Mouse (Mus musculus): ENCODE data around the gene Aldh1l1. TPM values are rescaled to one million over a fixed set of nuclear protein-coding genes. Genes with fewer than 3 reads are reported as not detected.

Gene Aldh1l1
- polyA plus RNA-seq, 1 experiment from 2014 or later, result 2.2 TPM

- no peak for ATAC-seq (ENCODE audit: low read depth)
- H3K36me3 ChIP-seq (ENCODE audit: control insufficient read depth, insufficient read depth, low read length), result no peaks in the 10 kb centered on the region
- WGBS, result 84% methylated on average over 3 of the region's 3 CpGs
Measured at GRCm38 (mm10) chr6:90474361-90474750, 11.9 kb upstream of the Aldh1l1 start.

GRCm38 (mm10) chr6:90475176-90475853 is 10.9 kb upstream of the Aldh1l1 start:
- H3K27ac ChIP-seq (replicated peaks; ENCODE audit: low read depth, low read length), result no peak overlapping the region
- 69% methylated on average over 4 of the region's 4 CpGs for WGBS
- no peak for DNase-seq (ENCODE audit: low spot score)
- peaks cover 8% of the 10 kb centered on the region for H3K4me1 ChIP-seq (ENCODE audit: control insufficient read depth, insufficient read depth, low read length)
- H3K4me2 ChIP-seq (ENCODE audit: low read depth, low read length), result no peak overlapping the region
- H3K27me3 ChIP-seq (replicated peaks; ENCODE audit: control insufficient read depth, insufficient read depth, low read length), result no peaks in the 10 kb centered on the region
- ATAC-seq (ENCODE audit: low read depth), result no peak
- no peak overlapping the region for H3K4me3 ChIP-seq (ENCODE audit: low read depth, low read length)
- H3K9me3 ChIP-seq (ENCODE audit: control insufficient read depth, low read length), result no peaks in the 10 kb centered on the region
- H3K36me3 ChIP-seq (ENCODE audit: control insufficient read depth, insufficient read depth, low read length), result no peaks in the 10 kb centered on the region
- no peak overlapping the region for H3K9ac ChIP-seq (ENCODE audit: low read depth, low read length)

More at GRCm38 (mm10) chr6:90474361-90474750, 11.9 kb upstream of the Aldh1l1 start:
- Histone ChIP-seq H3K4me2 (ENCODE audit: low read depth, low read length) (no peak overlapping the region), H3K4me3 (ENCODE audit: low read depth, low read length) (no peak overlapping the region), H3K27me3 (replicated peaks; ENCODE audit: control insufficient read depth, insufficient read depth, low read length) (no peaks in the 10 kb centered on the region), H3K4me1 (ENCODE audit: control insufficient read depth, insufficient read depth, low read length) (peaks cover 8% of the 10 kb centered on the region), H3K27ac (replicated peaks; ENCODE audit: low read depth, low read length) (no peak overlapping the region), H3K9me3 (ENCODE audit: control insufficient read depth, low read length) (no peaks in the 10 kb centered on the region), H3K9ac (ENCODE audit: low read depth, low read length) (no peak overlapping the region)
- no peak for DNase-seq (ENCODE audit: low spot score)

GRCm38 (mm10) chr6:90475854-90476212 is 10.4 kb upstream of the Aldh1l1 start:
- WGBS, result 66% methylated on average over 3 of the region's 3 CpGs
- Histone ChIP-seq H3K9me3 (ENCODE audit: control insufficient read depth, low read length) (no peaks in the 10 kb centered on the region), H3K27ac (replicated peaks; ENCODE audit: low read depth, low read length) (no peak overlapping the region), H3K4me3 (ENCODE audit: low read depth, low read length) (no peak overlapping the region), H3K36me3 (ENCODE audit: control insufficient read depth, insufficient read depth, low read length) (no peaks in the 10 kb centered on the region), H3K4me2 (ENCODE audit: low read depth, low read length) (no peak overlapping the region), H3K27me3 (replicated peaks; ENCODE audit: control insufficient read depth, insufficient read depth, low read length) (no peaks in the 10 kb centered on the region), H3K9ac (ENCODE audit: low read depth, low read length) (no peak overlapping the region), H3K4me1 (ENCODE audit: control insufficient read depth, insufficient read depth, low read length) (peaks cover 7% of the 10 kb centered on the region)
- no peak for DNase-seq (ENCODE audit: low spot score)
- ATAC-seq (ENCODE audit: low read depth), result no peak

GRCm38 (mm10) chr6:90476941-90477518 is 9.2 kb upstream of the Aldh1l1 start:
- 65% methylated on average over 14 of the region's 14 CpGs for WGBS
- H3K9ac ChIP-seq (ENCODE audit: low read depth, low read length), result no peak overlapping the region
- ATAC-seq (ENCODE audit: low read depth), result peak; percentile 53
- H3K9me3 ChIP-seq (ENCODE audit: control insufficient read depth, low read length), result no peaks in the 10 kb centered on the region
- H3K27ac ChIP-seq (replicated peaks; ENCODE audit: low read depth, low read length), result no peak overlapping the region
- no peak overlapping the region for H3K4me2 ChIP-seq (ENCODE audit: low read depth, low read length)
- H3K36me3 ChIP-seq (ENCODE audit: control insufficient read depth, insufficient read depth, low read length), result no peaks in the 10 kb centered on the region
- peak; percentile 61 for DNase-seq (ENCODE audit: low spot score)
- no peak overlapping the region for H3K4me3 ChIP-seq (ENCODE audit: low read depth, low read length)
- no peaks in the 10 kb centered on the region for H3K27me3 ChIP-seq (replicated peaks; ENCODE audit: control insufficient read depth, insufficient read depth, low read length)
- H3K4me1 ChIP-seq (ENCODE audit: control insufficient read depth, insufficient read depth, low read length), result no peaks in the 10 kb centered on the region

- ATAC-seq (ENCODE audit: low read depth) (no peak), DNase-seq (ENCODE audit: low spot score) (no peak)
- no peaks in the 10 kb centered on the region for H3K9me3 ChIP-seq (ENCODE audit: control insufficient read depth, low read length)
- H3K4me1 ChIP-seq (ENCODE audit: control insufficient read depth, insufficient read depth, low read length), result peaks cover 8% of the 10 kb centered on the region; the same call in 1 of the 2 replicates
- no peak overlapping the region for H3K27ac ChIP-seq (replicated peaks; ENCODE audit: low read depth, low read length)
- H3K36me3 ChIP-seq (ENCODE audit: control insufficient read depth, insufficient read depth, low read length), result no peaks in the 10 kb centered on the region
- H3K27me3 ChIP-seq (replicated peaks; ENCODE audit: control insufficient read depth, insufficient read depth, low read length), result no peaks in the 10 kb centered on the region
- no peak overlapping the region for H3K4me2 ChIP-seq (ENCODE audit: low read depth, low read length)
- no peak overlapping the region for H3K4me3 ChIP-seq (ENCODE audit: low read depth, low read length)
- no peak overlapping the region for H3K9ac ChIP-seq (ENCODE audit: low read depth, low read length)
- WGBS, result 55% methylated on average over 3 of the region's 3 CpGs
Measured at GRCm38 (mm10) chr6:90484249-90484648, 2.0 kb upstream of the Aldh1l1 start.

- H3K4me1 ChIP-seq (ENCODE audit: control insufficient read depth, insufficient read depth, low read length), result peaks cover 8% of the 10 kb centered on the region; the same call in 1 of the 2 replicates
- DNase-seq (ENCODE audit: low spot score), result no peak
- H3K9ac ChIP-seq (ENCODE audit: low read depth, low read length), result no peak overlapping the region
- H3K27me3 ChIP-seq (replicated peaks; ENCODE audit: control insufficient read depth, insufficient read depth, low read length), result no peaks in the 10 kb centered on the region
- ATAC-seq (ENCODE audit: low read depth), result no peak
- 75% methylated on average over 5 of the region's 5 CpGs for WGBS
- H3K27ac ChIP-seq (replicated peaks; ENCODE audit: low read depth, low read length), result no peak overlapping the region
- no peaks in the 10 kb centered on the region for H3K9me3 ChIP-seq (ENCODE audit: control insufficient read depth, low read length)
- H3K4me3 ChIP-seq (ENCODE audit: low read depth, low read length), result no peak overlapping the region
- no peaks in the 10 kb centered on the region for H3K36me3 ChIP-seq (ENCODE audit: control insufficient read depth, insufficient read depth, low read length)
- no peak overlapping the region for H3K4me2 ChIP-seq (ENCODE audit: low read depth, low read length)
Measured at GRCm38 (mm10) chr6:90484876-90485275, 1.4 kb upstream of the Aldh1l1 start.

GRCm38 (mm10) chr6:90487531-90487930 is 1.3 kb downstream of the Aldh1l1 start:
- H3K4me2 ChIP-seq (ENCODE audit: low read depth, low read length), result no peak overlapping the region
- 77% methylated on average over 1 of the region's 1 CpGs for WGBS

GRCm38 (mm10) chr6:90489532-90489931 is 3.3 kb downstream of the Aldh1l1 start:
- 82% methylated on average over 3 of the region's 3 CpGs for WGBS
- Histone ChIP-seq H3K9ac (ENCODE audit: low read depth, low read length) (no peak overlapping the region), H3K27ac (replicated peaks; ENCODE audit: low read depth, low read length) (no peak overlapping the region), H3K27me3 (replicated peaks; ENCODE audit: control insufficient read depth, insufficient read depth, low read length) (no peaks in the 10 kb centered on the region), H3K4me2 (ENCODE audit: low read depth, low read length) (no peak overlapping the region), H3K4me1 (ENCODE audit: control insufficient read depth, insufficient read depth, low read length) (peaks cover 8% of the 10 kb centered on the region), H3K36me3 (ENCODE audit: control insufficient read depth, insufficient read depth, low read length) (no peaks in the 10 kb centered on the region), H3K9me3 (ENCODE audit: control insufficient read depth, low read length) (no peaks in the 10 kb centered on the region), H3K4me3 (ENCODE audit: low read depth, low read length) (no peak overlapping the region)
- no peak for ATAC-seq (ENCODE audit: low read depth)
- no peak for DNase-seq (ENCODE audit: low spot score)

More at GRCm38 (mm10) chr6:90487531-90487930, 1.3 kb downstream of the Aldh1l1 start:
- Histone ChIP-seq H3K27ac (replicated peaks; ENCODE audit: low read depth, low read length) (no peak overlapping the region), H3K4me3 (ENCODE audit: low read depth, low read length) (no peak overlapping the region), H3K27me3 (replicated peaks; ENCODE audit: control insufficient read depth, insufficient read depth, low read length) (no peaks in the 10 kb centered on the region), H3K9me3 (ENCODE audit: control insufficient read depth, low read length) (no peaks in the 10 kb centered on the region), H3K9ac (ENCODE audit: low read depth, low read length) (no peak overlapping the region), H3K36me3 (ENCODE audit: control insufficient read depth, insufficient read depth, low read length) (no peaks in the 10 kb centered on the region), H3K4me1 (ENCODE audit: control insufficient read depth, insufficient read depth, low read length) (peaks cover 8% of the 10 kb centered on the region; the same call in 1 of the 2 replicates)
- no peak for DNase-seq (ENCODE audit: low spot score)
- ATAC-seq (ENCODE audit: low read depth), result no peak

GRCm38 (mm10) chr6:90490976-90491375 is 4.7 kb downstream of the Aldh1l1 start:
- Histone ChIP-seq H3K4me1 (ENCODE audit: control insufficient read depth, insufficient read depth, low read length) (peaks cover 8% of the 10 kb centered on the region), H3K27ac (replicated peaks; ENCODE audit: low read depth, low read length) (no peak overlapping the region), H3K4me2 (ENCODE audit: low read depth, low read length) (no peak overlapping the region), H3K9ac (ENCODE audit: low read depth, low read length) (no peak overlapping the region), H3K36me3 (ENCODE audit: control insufficient read depth, insufficient read depth, low read length) (no peaks in the 10 kb centered on the region), H3K4me3 (ENCODE audit: low read depth, low read length) (no peak overlapping the region), H3K9me3 (ENCODE audit: control insufficient read depth, low read length) (no peaks in the 10 kb centered on the region), H3K27me3 (replicated peaks; ENCODE audit: control insufficient read depth, insufficient read depth, low read length) (no peaks in the 10 kb centered on the region)
- WGBS, result 84% methylated on average over 2 of the region's 2 CpGs
- ATAC-seq (ENCODE audit: low read depth) (no peak), DNase-seq (ENCODE audit: low spot score) (no peak)
